Mouse (Mus musculus) forelimb bud, embryonic 11.5 days (tissue): ENCODE results near the gene Ms4a4c.
"Not testable (repeated sequence)": the region's sequence is repeated elsewhere in the genome, so short reads cannot be mapped to it uniquely, and the experiment has no call there.

Experiments
- DNase-seq: peaks from one replicate; pipeline ENCODE4 v3.0.0-alpha.2; 2012; ENCODE audit warnings: low read depth, low spot score

Gene Ms4a4c

GRCm38 (mm10) chr19:11404527-11404926 lies at the start of gene Ms4a4c:
TSS of gene Ms4a4c (plus strand) at chr19:11404770.
- no peak for DNase-seq

GRCm38 (mm10) chr19:11355730-11356129 lies 48.8 kb upstream of the Ms4a4c start:
- no peak for DNase-seq

DNA sequence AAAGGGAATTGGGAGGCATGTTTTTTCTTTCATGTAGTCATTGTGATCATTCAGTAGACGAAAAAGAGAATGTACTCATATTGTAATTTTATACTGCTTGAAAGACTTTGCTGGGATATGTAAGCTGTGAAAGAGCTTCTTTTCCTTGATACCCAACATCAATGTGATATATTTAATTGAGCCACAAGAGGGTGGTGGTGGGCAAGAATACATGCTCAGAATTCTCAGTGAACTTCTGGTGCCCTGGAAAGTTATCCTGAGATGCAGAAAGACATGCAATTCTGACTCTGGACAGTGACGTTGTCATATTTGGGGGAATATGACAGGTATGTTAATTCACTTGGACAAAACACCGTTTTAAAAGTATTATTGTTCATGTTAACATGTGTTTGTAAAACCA lies 44.5 kb upstream of the Ms4a4c start:
- no peak for DNase-seq

DNA sequence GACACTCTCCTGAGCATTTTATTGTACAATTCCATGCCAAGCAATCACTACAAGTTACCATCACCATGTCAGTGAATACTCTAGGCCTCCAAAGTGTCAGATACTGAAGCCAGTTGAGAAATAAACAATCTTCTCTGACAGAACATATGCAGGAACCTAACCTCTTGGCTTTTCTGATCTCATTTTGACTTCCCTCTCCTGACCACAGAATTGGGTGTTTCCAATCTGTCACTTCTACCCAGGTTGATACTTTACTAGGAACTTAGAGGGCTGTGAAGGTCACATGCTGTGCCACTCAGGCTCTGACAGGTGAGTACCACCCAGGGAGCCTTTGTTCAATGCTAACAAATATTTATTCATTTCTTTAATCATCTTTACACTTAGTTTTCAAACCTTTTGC lies 42.6 kb upstream of the Ms4a4c start:
- DNase-seq = no peak

- no peak for DNase-seq
Observed at GRCm38 (mm10) chr19:11368310-11368709, 36.3 kb upstream of the Ms4a4c start.

- no peak for DNase-seq
Observed at GRCm38 (mm10) chr19:11371181-11371580, 33.4 kb upstream of the Ms4a4c start.

- no peak for DNase-seq
Observed at GRCm38 (mm10) chr19:11375273-11375672, 29.3 kb upstream of the Ms4a4c start, which contains the start of gene Ms4a4a. TSS of gene Ms4a4a (plus strand) at chr19:11375523.

- DNase-seq = no peak
Observed at GRCm38 (mm10) chr19:11376399-11376798, 28.2 kb upstream of the Ms4a4c start.

DNA sequence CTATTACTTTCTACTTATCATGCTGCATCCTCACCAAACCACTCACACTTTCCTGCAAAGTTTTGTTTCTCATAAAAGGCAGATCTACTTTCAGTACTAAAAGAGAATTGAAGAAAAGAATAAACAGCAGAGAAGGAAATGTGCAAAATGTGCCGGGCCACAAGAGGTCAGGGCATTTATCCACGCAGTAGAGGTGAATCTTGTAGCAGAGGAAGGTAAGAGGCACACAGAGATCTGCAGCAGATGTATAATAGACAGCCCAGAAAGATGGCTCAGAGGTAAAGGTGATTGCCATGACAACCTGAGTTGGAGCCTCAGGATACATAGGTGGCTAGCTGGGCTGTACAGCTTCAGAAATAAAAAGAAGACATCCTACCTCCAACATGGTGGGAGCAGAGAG lies 17.5 kb upstream of the Ms4a4c start:
- DNase-seq = no peak

- no peak for DNase-seq
Observed at GRCm38 (mm10) chr19:11387685-11388084, 16.9 kb upstream of the Ms4a4c start.

DNA sequence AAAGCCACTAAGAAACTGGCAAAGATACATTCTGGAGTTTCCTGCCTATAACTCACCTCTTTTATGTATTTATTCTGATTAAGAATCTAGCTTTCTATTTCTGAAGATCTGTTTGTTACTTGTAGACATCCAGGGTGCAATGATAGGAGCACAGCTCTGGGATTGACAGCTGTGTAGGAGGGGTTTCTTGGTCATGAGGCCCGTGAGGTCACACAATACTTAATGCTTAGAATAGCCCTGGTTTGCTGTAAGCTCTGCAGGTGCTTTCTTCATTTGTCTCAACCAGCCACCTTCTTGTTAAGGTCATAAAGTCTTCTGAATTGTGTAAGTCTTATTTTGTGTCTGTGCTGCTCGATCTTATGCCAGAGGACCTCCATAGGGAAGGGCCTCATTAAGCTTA lies 15.6 kb upstream of the Ms4a4c start:
- no peak for DNase-seq

GRCm38 (mm10) chr19:11395769-11396168 lies 8.8 kb upstream of the Ms4a4c start:
- no peak for DNase-seq

DNA sequence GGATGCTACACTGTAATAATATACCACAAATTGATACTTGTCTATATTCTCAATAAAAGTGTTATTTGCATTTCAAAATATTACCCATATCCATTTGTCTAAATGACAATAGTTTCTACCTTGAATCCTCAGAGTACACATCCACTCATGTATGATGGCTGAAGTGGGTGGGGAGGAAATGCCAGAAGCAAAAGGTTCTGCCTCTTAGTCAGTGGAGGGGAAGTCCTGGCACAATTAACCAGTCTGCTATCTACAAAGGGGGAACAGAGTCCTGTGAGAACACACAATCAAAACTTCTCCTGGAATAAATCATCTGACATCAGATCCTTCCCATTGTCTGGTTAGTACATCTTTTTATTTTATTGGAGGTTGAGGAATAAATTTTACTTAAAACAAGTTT lies 2.9 kb downstream of the Ms4a4c start:
- DNase-seq = no peak

- no peak for DNase-seq
Observed at GRCm38 (mm10) chr19:11408591-11408990, 4.0 kb downstream of the Ms4a4c start.

DNA sequence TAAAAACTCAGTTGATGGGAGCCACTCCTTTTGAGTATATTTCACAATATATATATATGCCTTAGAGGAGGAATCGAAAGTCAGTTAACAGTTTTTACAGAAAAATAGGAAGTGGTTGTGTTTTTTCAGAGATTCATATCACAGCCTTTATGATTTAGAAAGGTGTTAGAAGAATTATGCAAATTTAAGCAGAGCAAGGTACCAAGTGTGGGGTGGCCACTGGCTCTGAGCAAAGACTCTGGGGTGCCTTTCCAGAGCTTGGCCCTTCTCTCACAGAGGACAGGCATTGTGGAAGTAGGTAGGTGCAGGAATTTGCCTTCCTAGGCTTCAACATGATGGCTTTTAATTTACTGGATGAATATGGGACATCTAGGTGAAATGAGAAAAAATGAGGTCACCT lies 7.1 kb downstream of the Ms4a4c start:
- no peak for DNase-seq

DNA sequence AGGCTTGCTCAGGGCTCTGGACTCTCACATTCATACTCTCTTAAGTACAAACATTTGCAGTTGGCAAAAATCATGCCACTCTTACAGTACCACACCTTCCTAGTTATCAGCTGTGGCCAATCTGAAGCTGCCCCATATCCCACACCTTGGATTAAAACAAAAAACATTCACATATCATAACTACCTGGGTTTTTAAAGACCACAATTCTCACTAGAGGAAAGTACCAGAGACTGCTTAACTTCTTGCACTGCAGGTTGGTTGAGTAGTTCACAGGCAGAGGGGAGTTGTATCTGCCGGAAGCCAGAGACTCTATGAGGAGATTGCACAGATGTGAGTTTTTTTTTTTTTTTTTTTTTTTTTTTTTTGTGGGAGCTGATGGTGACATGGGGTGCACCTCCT lies 9.5 kb downstream of the Ms4a4c start:
- DNase-seq = no peak

DNA sequence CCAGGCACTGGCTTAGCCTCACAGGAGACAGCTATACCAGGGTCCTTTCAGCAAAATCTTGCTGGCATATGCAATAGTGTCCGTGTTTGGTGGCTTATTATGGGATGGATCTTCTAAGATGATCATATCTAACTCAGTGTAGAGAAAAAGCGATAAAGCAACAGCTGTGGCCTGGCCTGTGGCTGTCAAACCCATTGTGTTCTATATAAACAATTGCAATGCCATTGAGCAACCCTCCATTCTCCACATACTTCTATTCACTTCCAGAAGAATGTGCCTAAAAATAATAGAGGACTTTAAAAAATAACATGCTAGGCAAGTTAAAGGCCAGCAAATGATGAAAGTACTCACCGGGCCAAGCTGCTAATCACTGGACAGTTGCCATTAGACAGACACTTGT lies 11.0 kb downstream of the Ms4a4c start:
- DNase-seq = no peak

DNA sequence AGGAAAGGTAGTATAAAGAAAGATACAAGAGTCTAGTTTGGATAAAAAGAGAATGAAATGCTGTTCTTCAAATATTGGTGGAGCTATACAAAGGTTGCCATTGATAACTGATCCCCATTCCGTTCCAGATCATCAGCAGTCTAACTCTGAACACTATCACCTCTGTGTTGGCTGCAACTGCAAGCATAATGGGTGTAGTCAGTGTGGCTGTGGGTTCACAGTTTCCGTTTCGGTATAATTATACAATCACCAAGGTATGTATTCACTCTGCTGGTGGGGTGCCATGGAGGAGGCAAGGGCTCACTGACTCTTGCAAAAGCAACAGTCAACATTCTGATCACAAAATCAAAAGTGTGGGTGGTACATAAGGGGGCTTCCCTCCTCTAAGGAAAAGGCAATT lies 14.3 kb downstream of the Ms4a4c start:
- not testable (repeated sequence) for DNase-seq

- DNase-seq = not testable (repeated sequence)
Observed at GRCm38 (mm10) chr19:11431209-11431608, 26.6 kb downstream of the Ms4a4c start.

DNA sequence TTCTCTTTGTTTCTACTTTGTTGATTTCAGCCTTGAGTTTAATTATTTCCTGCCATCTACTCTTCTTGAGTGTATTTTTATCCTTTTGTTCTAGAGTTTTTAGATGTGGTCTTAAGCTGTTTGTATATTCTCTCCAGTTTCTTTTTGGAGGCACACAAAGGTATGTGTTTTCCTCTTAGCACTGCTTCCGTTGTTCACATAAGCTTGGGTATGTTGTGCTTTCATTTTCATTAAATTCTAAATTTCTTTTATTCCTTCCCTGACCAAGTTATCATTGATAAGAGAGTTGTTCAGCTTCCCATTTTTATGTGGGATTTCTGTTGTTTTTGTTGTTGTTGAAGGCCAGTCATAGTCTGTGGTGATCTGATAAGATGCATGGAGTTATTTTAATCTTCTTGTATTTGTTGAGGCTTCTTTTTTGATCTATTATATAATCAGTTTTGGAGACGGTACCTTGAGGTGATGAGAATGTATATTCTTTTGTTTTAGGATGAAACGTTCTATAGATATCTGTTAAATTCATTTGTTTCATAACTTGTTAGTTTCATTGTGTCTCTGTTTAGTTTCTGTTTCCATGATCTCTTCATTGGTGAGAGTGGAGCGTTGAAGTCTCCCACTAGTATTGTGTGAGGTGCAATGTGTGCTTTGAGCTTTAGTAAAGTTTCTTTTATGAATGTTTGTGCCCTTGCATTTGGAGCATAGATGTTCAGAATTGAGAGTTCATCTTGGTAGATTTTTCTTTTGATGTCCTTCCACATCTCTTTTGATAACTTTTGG lies 30.7 kb downstream of the Ms4a4c start:
- DNase-seq = no peak

DNA sequence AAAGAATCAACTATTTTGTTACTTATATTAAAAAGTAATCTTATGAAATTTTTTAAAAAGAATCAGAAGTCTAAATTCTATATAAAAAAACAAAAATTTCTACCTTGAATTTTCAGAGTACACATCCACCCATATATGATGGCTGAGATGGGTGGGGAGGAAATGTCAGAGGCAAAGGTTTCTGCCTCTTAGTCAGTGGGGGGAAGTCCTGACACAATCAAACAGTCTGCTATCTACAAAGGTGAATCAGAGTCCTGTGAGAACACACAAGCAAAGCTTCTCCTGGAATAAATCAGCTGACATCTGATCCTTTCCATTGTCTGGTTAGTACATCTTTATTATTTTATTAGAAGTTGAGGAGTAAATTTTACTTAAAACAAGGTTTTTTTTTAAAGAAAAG lies 38.8 kb downstream of the Ms4a4c start, which contains the start of gene Ms4a4b:
Gene Ms4a4b (plus strand): TSS at position 216 of the 400 bp plus-strand sequence.
- DNase-seq = no peak

DNA sequence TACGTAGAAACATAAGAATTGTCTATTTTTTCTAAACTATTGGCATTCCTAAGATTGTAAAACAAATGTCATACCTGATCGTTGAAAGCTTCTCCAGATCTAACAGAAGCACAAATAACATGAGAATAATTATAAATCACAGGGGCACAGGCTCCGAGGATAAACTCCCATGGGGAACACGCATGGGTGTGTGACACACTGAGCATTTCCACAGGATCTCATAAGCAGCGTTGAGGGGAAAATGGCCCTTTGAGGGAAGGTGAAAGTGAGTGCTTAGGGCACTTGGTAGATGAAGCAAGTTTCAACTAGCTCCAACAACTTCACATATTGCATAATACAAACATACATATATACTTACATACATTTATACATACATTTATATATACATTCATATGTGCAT lies 39.4 kb downstream of the Ms4a4c start:
- DNase-seq = no peak

GRCm38 (mm10) chr19:11447238-11447637 lies 42.7 kb downstream of the Ms4a4c start:
- DNase-seq = no peak

DNA sequence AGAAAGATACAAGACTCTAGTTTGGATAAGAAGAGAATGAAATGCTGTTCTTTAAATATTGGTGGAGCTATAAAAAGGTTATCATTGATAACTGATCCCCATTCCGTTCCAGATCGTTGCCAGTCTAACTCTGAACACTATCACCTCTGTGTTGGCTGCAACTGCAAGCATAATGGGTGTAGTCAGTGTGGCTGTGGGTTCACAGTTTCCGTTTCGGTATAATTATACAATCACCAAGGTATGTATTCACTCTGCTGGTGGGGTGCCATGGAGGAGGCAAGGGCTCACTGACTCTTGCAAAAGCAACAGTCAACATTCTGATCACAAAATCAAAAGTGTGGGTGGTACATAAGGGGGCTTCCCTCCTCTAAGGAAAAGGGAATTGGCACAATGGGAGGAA lies 54.5 kb downstream of the Ms4a4c start:
- DNase-seq = not testable (repeated sequence)
